Mouse (Mus musculus): Measurements from ENCODE around the gene BC005537. TPM values are rescaled to one million over a fixed set of nuclear protein-coding genes. Genes with fewer than 3 reads are reported as not detected.
"Not testable (repeated sequence)": the region's sequence is repeated elsewhere in the genome, so short reads cannot be mapped to it uniquely, and the experiment has no call there.

BC005537 gene
- total RNA-seq, 2 experiments from 2014 or later, result 44.6 to 46.4 TPM

DNA sequence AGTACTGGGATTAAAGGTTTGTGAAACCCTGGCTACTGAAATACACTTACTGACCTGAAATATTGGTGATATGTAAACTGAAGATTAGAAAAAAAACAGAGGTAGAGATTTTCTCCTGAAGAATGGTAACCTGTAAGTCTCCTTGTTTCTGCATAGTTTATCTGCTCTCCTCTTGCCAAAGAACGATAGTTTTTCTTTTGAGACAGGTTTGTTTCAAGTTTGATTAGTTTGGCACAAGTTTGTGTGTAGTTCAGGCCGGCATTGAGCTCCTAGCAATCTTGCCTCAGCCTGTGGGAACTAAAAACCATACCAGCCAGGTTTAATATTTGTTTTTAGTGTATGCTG, 31.3 kb downstream of the BC005537 start:
- intact Hi-C loops (cut with DNase I), result no loop called here
- no peak for DNase-seq

DNA sequence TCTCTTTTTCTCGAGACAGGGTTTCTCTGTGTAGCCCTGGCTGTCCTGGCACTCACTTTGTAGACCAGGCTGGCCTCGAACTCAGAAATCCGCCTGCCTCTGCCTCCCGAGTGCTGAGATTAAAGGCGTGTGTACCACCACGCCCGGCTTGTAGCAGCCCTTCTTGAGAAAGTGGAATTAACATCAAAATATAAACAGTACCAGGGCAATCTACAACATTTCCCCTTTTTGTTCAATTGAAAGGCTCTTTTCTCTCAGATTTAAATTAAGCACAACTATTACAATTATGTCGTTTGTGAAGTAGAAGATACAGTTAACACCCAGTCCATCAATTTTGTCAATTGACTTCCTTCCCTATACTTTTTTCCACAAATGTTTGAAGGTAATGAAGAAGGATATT, 36.3 kb downstream of the BC005537 start:
- DNase-seq; intact Hi-C loops (cut with DNase I): not testable (repeated sequence)

DNA sequence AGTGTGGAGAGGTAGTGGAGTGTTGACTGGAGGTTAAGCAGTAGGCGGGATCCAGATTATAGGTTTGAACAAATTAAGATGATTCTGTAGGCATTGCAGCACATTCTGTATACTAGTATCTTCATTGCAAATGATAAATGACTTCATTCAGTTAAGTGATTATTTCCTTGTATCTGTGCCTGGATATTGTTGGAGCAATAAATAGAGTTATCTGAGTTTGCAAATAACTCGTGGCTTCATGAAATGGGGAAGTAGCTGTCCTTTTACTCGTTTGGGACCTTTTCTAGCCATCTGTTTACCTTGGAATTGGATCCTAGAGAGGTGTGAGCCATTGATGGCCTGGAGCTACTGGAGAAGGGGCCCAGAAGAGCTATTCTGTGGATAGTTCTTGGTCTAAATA, 38.4 kb downstream of the BC005537 start:
- DNase-seq, result no peak
- intact Hi-C loops (cut with DNase I), result no loop called here

DNA sequence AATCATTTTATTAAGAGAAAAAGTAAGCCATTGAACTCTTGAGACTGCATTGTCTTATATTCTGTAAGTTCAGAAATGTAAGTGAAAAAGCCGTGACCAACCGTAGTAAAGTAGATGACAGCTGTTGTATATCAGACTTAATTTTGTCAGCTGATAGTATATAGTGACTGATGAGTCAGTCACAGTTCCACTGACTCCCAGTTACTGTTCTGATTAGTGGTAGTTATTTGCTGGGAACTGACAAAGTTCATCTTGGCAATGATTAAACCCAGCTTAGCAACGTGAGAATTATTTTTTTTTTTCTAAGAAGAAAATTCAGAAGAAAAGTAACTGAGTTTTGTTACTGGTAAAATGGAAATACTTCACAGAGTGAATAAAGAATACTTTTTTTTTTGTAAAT, 40.2 kb downstream of the BC005537 start:
- DNase-seq, result no peak
- intact Hi-C loops (cut with DNase I), result no loop called here

DNA sequence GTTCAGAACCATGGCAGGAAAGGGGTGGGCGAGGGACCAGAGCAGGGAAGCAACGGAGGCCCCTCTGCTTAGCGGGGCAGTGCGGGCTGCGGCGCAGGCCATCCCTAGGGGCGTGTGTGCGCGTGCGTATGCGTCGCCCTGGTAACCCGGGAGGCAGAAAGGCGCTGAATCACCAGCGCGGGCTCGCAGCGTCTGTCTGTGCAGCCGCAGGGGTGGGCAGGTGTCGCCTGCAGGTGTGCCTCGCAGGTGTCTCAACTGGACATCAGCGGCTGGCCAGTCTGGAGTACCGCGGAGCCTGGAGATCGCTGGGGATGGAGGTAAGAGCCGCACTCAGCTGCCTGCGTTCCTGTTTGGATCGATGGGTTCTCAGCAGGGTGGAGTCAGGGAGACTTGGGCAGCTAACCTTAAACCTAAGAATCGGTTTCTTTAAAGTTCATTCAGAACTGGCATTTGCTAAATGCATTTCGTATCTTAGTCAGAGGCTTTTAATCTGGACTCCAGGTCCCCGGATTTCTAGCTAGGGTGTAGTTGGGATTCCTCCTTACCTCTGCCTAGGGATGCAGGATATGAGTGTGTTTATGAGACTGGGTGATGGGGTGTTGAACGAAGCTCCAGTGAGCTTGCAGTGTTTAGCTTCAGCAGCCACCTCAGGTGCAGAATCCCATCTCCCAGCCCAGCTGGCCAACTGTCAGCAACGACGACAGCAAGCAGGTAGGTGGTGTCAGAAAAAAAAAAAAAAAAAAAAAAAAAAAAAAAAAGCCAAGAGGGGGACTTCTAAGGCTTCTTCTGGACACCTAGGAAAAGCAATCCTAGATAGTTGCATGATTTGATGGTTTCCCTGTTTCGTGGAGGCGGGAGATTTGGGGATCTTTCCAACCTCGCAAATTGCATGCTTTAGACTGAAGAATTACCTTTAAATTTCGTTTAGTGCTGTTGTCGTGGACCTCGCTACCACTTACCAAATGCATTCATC, 43.8 kb downstream of the BC005537 start, which contains the start of gene D130043K22Rik:
Gene D130043K22Rik, plus strand, starts transcription at position 153 of the 973 bp plus-strand sequence.
- intact Hi-C loops (cut with DNase I), result no loop called here
- DNase-seq, result no peak

DNA sequence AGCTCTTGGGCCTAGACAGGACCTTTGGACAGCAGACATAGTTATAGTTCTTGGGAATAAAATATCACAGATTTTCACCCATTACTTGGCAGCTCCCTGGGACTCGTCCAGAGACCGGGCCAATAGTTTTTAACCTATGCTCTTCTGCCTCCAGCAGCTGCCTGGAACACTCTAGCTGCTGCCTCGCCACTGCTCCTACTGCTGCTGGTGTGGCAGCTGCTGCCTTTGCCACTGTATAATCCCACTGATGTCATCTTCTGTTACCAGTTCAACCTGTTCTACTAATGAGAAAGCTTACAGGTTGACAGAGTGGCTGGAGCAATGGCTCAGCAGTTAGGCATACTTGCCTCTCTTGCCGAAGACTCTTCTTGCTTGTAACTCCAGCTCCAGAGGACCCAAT, 47.9 kb downstream of the BC005537 start:
- intact Hi-C loops (cut with DNase I), result no loop called here
- DNase-seq, result no peak

DNA sequence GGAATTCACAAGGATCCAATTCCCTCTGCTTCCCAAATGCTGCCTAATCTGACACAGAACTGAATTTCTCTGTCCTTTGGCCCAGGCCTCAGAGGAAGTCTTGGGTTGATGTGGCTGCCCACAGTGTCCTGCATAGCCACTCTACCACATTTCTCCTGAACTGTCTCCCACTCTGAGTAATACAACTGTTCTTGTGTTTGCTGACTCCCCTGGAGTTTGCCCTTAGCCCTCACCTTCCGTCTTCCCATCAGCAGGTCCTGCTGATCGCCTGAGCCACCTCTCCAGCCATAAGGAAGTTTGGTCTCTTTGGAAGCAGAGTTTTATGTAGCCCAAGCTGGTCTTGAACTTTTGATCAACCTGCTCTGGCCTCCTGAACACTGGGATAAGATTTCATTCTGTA, 50.5 kb downstream of the BC005537 start:
- intact Hi-C loops (cut with DNase I), result no loop called here
- DNase-seq, result no peak

DNA sequence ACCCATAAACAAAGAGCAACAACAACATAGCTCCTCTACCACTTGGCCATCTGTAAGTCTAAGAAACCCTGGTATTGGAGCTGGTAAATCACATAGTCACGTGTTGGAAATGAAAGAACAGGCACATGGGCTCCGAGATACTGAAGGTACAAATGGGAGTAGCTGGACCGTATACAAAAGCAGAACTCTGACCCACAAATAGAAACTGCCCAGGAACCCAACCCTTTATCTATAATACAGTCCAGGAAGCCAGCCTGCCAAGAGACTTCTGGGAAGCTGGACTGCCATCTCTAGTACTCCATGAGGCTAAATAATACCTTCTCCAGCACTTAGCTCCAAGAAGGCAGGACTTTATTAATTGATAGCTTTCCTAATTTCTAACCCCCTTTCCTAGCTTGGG, 51.1 kb downstream of the BC005537 start:
- DNase-seq, result no peak
- intact Hi-C loops (cut with DNase I), result no loop called here

DNA sequence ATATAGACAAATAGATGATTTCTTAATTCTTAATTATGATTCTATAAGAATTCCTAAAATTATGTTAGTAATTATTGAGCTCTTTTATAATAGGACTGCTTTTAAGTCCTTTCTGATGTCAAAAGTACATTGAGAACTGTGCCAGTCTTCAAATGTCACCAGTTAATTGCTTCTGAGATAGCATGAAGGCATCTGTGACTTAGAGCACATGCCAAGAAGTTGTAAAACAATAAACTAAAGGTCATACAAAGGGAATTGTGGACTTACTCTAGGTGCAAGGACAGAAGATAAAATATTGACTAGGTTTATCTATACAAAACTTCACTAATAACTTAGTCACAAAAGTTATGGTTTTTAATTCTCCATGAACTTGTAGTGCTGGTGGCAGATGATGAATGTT, 57.7 kb downstream of the BC005537 start:
- no peak for DNase-seq
- intact Hi-C loops (cut with DNase I), result no loop called here

DNA sequence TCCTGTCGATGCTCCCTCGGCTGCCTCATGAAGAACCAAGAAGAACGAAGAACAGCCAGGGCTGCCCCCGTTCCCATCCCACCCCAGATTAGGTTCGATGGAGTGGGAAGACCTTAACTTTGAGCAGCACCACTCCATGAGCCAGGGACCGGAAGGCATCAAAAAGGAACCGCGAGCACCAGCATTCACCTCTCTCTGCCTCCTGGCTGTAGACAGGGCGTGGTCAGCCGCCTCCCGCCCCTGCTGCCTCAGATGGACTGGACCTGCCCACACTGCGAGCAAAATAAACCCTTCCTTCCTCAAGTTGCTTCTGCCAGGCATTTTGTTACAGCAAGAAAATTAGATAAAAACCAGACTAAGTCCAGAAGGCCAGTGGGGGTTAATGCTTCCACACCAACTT, 59.6 kb downstream of the BC005537 start:
- DNase-seq, result no peak
- intact Hi-C loops (cut with DNase I), result no loop called here

DNA sequence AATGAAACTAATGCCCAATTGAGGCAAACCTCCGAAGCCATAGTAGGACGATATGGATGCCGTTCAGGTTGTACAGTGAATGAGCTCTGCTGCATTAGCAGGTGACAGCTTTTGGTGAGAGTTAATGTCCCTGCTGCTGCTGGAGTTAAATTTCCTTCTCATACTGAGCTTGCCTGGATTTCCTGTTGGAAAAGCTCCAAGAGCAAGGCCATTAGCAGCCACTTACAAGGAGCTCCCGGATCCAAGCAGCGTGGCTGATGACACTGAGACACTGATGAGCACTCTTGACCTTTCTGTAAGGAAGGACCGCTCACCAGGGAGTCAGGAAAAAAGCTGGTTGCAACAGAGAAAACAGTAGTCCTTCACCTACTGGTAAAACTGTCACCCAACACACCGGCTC, 60.6 kb downstream of the BC005537 start:
- intact Hi-C loops (cut with DNase I), result no loop called here

DNA sequence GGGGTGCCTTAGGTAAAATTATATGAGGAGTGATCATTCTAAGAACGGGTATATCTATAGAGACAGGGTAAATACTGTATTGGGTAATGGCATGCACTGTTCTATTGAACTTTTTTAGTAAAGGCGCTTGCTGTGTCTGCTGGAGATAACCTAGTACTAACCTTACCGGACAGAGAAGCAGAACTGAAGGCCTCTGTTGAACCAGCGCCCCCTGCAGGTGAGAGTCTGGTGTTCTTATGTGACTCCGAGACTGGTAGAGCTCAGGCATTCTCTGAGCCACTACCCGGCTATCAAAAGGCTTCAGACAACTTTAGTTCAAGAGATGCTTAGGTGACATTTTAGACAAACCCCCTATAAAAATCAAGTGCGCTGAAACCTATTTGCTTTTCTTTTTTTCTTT, 61.1 kb downstream of the BC005537 start:
- DNase-seq, result no peak
- intact Hi-C loops (cut with DNase I), result no loop called here

More for the DNA sequence above, 60.6 kb downstream of the BC005537 start:
- no peak for DNase-seq

Other genes starting within 250 kb of the BC005537 start
- gene Ripor2, start 219.5 kb upstream of the BC005537 start, total RNA-seq (2021), result 1 to 10 TPM; 2.5 to 5.4 TPM
- gene Armh2, start 60.4 kb upstream of the BC005537 start, total RNA-seq (2021), result not detected
- 1 to 10 TPM; 2.9 to 4.7 TPM for gene Gmnn, start 39.7 kb upstream of the BC005537 start, total RNA-seq (2021)
- gene Acot13, start 29.9 kb downstream of the BC005537 start, total RNA-seq (2021), result 100 to 1,000 TPM; 124 to 130 TPM
- gene Tdp2, start 30.0 kb downstream of the BC005537 start, total RNA-seq (2021), result 1 to 10 TPM; 6.0 to 9.0 TPM
- gene D130043K22Rik, start 43.5 kb downstream of the BC005537 start, total RNA-seq (2021), result not detected
- gene Aldh5a1, start 136.0 kb downstream of the BC005537 start, total RNA-seq (2021), result 1 to 10 TPM; 6.3 to 8.3 TPM
- gene Gpld1, start 141.5 kb downstream of the BC005537 start, total RNA-seq (2021), result under 1 TPM; 0.42 to 0.59 TPM
- 10 to 100 TPM; 35.9 to 37.7 TPM for gene Mrs2, start 218.7 kb downstream of the BC005537 start, total RNA-seq (2021)